Mouse (Mus musculus) kidney, postnatal 0 days (tissue): ENCODE measurements around the gene Enpp6. TPM values are rescaled to one million over a fixed set of nuclear protein-coding genes. Genes with fewer than 3 reads are reported as not detected.

Experiments
- ATAC-seq: fragments of 200-750 bp; cut with Nextera tagmentation; replicated peaks from 2 replicates; pipeline ENCODE4 v1.8.0; 2017; ENCODE audit warnings: low read depth, moderate number of reproducible peaks, moderate TSS enrichment, moderate library complexity; ENCODE audit not compliant: low FRiP score
- DNase-seq: peaks from one replicate; pipeline ENCODE4 v3.0.0-alpha.2; 2016; ENCODE audit warnings: low spot score
- H3K27ac ChIP-seq: fragments of 300-500 bp; sonication (generic); 2 replicates; pipeline ENCODE4 v1.5.1; 2014; ENCODE audit warnings: mild to moderate bottlenecking
- H3K27me3 ChIP-seq: fragments of 300-500 bp; sonication (generic); 2 replicates; pipeline ENCODE4 v1.6.1; 2014; ENCODE audit warnings: low read length, mixed read lengths; ENCODE audit not compliant: insufficient read depth
- H3K36me3 ChIP-seq: fragments of 300-500 bp; sonication (generic); 2 replicates; pipeline ENCODE4 v1.6.1; 2014; ENCODE audit warnings: low read length, mixed read lengths; ENCODE audit not compliant: insufficient read depth
- H3K4me1 ChIP-seq: fragments of 300-500 bp; sonication (generic); replicated peaks from 2 replicates; pipeline ENCODE4 v1.6.1; 2014; ENCODE audit warnings: antibody characterized with exemption, low read length, mixed read lengths; ENCODE audit not compliant: insufficient read depth
- H3K4me2 ChIP-seq: fragments of 300-500 bp; sonication (generic); 2 replicates; pipeline ENCODE4 v1.6.1; 2014; ENCODE audit warnings: mild to moderate bottlenecking, low read length, moderate library complexity, mixed read lengths
- H3K4me3 ChIP-seq: fragments of 300-500 bp; sonication (generic); replicated peaks from 2 replicates; pipeline ENCODE4 v1.5.1; 2014; ENCODE audit warnings: low read depth, low read length
- H3K9ac ChIP-seq: fragments of 300-500 bp; sonication (generic); 2 replicates; pipeline ENCODE4 v1.6.1; 2014; ENCODE audit warnings: low read depth, low read length
- H3K9me3 ChIP-seq: fragments of 300-500 bp; sonication (generic); replicated peaks from 2 replicates; pipeline ENCODE4 v1.6.1; 2016; ENCODE audit warnings: low read length, inconsistent platforms, mixed read lengths
- CTCF ChIP-seq: IDR thresholded peaks from 2 replicates; pipeline ENCODE4 v1.5.1; 2016; ENCODE audit warnings: antibody characterized with exemption, low read depth, mild to moderate bottlenecking, moderate library complexity
- WGBS: fragments of 180-500 bp; shearing (Covaris S2); extraction: QIAGEN DNeasy Blood & Tissue Kit; methylation state at CpG from one replicate; pipeline ENCODE4 v1.1.7; 2014; 5-methylcytosine and 5-hydroxymethylcytosine counted together
- polyA plus RNA-seq: library from polyadenylated mRNA; unstranded; fragments of >200 nt; fragmentation: Nextera tagmentation; extraction: Ambion mirVana; gene quantifications from 2 replicates; pipeline ENCODE4 v1.2.1, GENCODE M21; 2015

Enpp6 gene
- polyA plus RNA-seq, 1 experiment from 2014 or later: 2.3 TPM

- DNase-seq (peak; percentile 38), ATAC-seq (no peak)
- Histone ChIP-seq H3K9me3 (no peaks in the 10 kb centered on the region), H3K9ac (no peak overlapping the region), H3K36me3 (no peaks in the 10 kb centered on the region), H3K4me1 (no peaks in the 10 kb centered on the region), H3K27me3 (no peaks in the 10 kb centered on the region), H3K4me2 (no peak overlapping the region), H3K27ac (no peak overlapping the region), H3K4me3 (no peak overlapping the region)
- WGBS: 28% methylated on average over 2 of the region's 2 CpGs
- no peak for TF ChIP-seq CTCF
Observed at GRCm38 (mm10) chr8:47105617-47106016, 118.9 kb downstream of the Enpp6 start.

- DNase-seq (peak; percentile 16), ATAC-seq (no peak)
- WGBS: 62% methylated on average over 17 of the region's 17 CpGs
- no peak overlapping the region for H3K27ac ChIP-seq
- 0 out of 2 replicates have a peak overlapping the region, but pooled peaks have one; percentile 16 for H3K4me2 ChIP-seq
- no peak for TF ChIP-seq CTCF
- no peaks in the 10 kb centered on the region for H3K36me3 ChIP-seq
- H3K27me3 ChIP-seq: no peaks in the 10 kb centered on the region
- no peaks in the 10 kb centered on the region for H3K9me3 ChIP-seq
- H3K9ac ChIP-seq: no peak overlapping the region
- no peaks in the 10 kb centered on the region for H3K4me1 ChIP-seq
- no peak overlapping the region for H3K4me3 ChIP-seq
Observed at GRCm38 (mm10) chr8:47114133-47114796, 127.6 kb downstream of the Enpp6 start.

- 22% methylated on average over 4 of the region's 4 CpGs for WGBS
Observed at GRCm38 (mm10) chr8:47117336-47117735, 130.6 kb downstream of the Enpp6 start.

GRCm38 (mm10) chr8:47119895-47120294, 133.2 kb downstream of the Enpp6 start:
- H3K4me2 ChIP-seq: no peak overlapping the region
- no peak for TF ChIP-seq CTCF
- H3K27me3 ChIP-seq: no peaks in the 10 kb centered on the region
- no peak overlapping the region for H3K9ac ChIP-seq
- no peaks in the 10 kb centered on the region for H3K9me3 ChIP-seq
- DNase-seq (no peak), ATAC-seq (no peak)
- no peak overlapping the region for H3K4me3 ChIP-seq
- WGBS: 61% methylated on average over 1 of the region's 1 CpGs
- no peaks in the 10 kb centered on the region for H3K4me1 ChIP-seq
- H3K27ac ChIP-seq: no peak overlapping the region
- H3K36me3 ChIP-seq: no peaks in the 10 kb centered on the region

More at GRCm38 (mm10) chr8:47117336-47117735, 130.6 kb downstream of the Enpp6 start:
- TF ChIP-seq CTCF: no peak
- no peaks in the 10 kb centered on the region for H3K4me1 ChIP-seq
- no peaks in the 10 kb centered on the region for H3K9me3 ChIP-seq
- peak; percentile 66 for DNase-seq
- H3K27ac ChIP-seq: no peak overlapping the region
- H3K36me3 ChIP-seq: no peaks in the 10 kb centered on the region
- H3K4me2 ChIP-seq: no peak overlapping the region
- no peak for ATAC-seq
- no peak overlapping the region for H3K9ac ChIP-seq
- H3K4me3 ChIP-seq: no peak overlapping the region
- H3K27me3 ChIP-seq: no peaks in the 10 kb centered on the region

GRCm38 (mm10) chr8:47128859-47129258, 142.2 kb downstream of the Enpp6 start:
- ATAC-seq (no peak), DNase-seq (no peak)
- H3K9me3 ChIP-seq: no peaks in the 10 kb centered on the region
- no peak for TF ChIP-seq CTCF
- H3K9ac ChIP-seq: no peak overlapping the region
- H3K36me3 ChIP-seq: no peaks in the 10 kb centered on the region
- no peak overlapping the region for H3K4me2 ChIP-seq
- no peak overlapping the region for H3K27ac ChIP-seq
- 87% methylated on average over 1 of the region's 1 CpGs for WGBS
- no peak overlapping the region for H3K4me3 ChIP-seq
- no peaks in the 10 kb centered on the region for H3K27me3 ChIP-seq
- no peaks in the 10 kb centered on the region for H3K4me1 ChIP-seq

GRCm38 (mm10) chr8:47133381-47133780, 146.7 kb downstream of the Enpp6 start:
- Histone ChIP-seq H3K9ac (no peak overlapping the region), H3K27ac (no peak overlapping the region), H3K27me3 (no peaks in the 10 kb centered on the region), H3K9me3 (no peaks in the 10 kb centered on the region), H3K4me3 (no peak overlapping the region), H3K36me3 (no peaks in the 10 kb centered on the region), H3K4me1 (peaks cover 8% of the 10 kb centered on the region; the same call in 1 of the 2 replicates), H3K4me2 (no peak overlapping the region)
- no peak for ATAC-seq
- 77% methylated on average over 3 of the region's 3 CpGs for WGBS
- TF ChIP-seq CTCF: no peak
- no peak for DNase-seq

- ATAC-seq (no peak), DNase-seq (no peak)
- WGBS: 35% methylated on average over 11 of the region's 11 CpGs
- Histone ChIP-seq H3K4me1 (peaks cover 8% of the 10 kb centered on the region; the same call in 1 of the 2 replicates), H3K9me3 (no peaks in the 10 kb centered on the region), H3K4me2 (peak overlapping the region; percentile 52; the same call in 1 of the 2 replicates), H3K36me3 (no peaks in the 10 kb centered on the region), H3K27ac (no peak overlapping the region), H3K9ac (no peak overlapping the region), H3K27me3 (no peaks in the 10 kb centered on the region), H3K4me3 (0 out of 2 replicates have a peak overlapping the region, but pooled peaks have one; percentile 16)
- no peak for TF ChIP-seq CTCF
Observed at GRCm38 (mm10) chr8:47134736-47135135, 148.0 kb downstream of the Enpp6 start.
